Mouse (Mus musculus) common myeloid progenitor, adult 5-6 weeks (primary cell): ENCODE measurements around the gene Fas. TPM values are rescaled to one million over a fixed set of nuclear protein-coding genes. Genes with fewer than 3 reads are reported as not detected.
A peak's percentile ranks its signal among the peaks of the same experiment; 100 is the strongest.

Experiments
- ATAC-seq: replicated peaks from 2 replicates; pipeline ENCODE4 v1.8.0; 2016; ENCODE audit warnings: low read depth, mild to moderate bottlenecking, moderate TSS enrichment, inconsistent platforms; ENCODE audit not compliant: poor library complexity, severe bottlenecking
- total RNA-seq: library from RNA; stranded (forward); fragments of 200-1000, 187-1606 nt; gene quantifications from 2 replicates; pipeline ENCODE4 v1.2.3, GENCODE M21; 2017

The Fas gene
- total RNA-seq, 1 experiment from 2014 or later = 0.73 TPM

- ATAC-seq = no peak
These were observed 12.4 kb upstream of the Fas start for GRCm38 (mm10) chr19:34278078-34278477.

- ATAC-seq = no peak
These were observed 6.9 kb upstream of the Fas start for GRCm38 (mm10) chr19:34283614-34284013.

GRCm38 (mm10) chr19:34284383-34284782, 6.1 kb upstream of the Fas start:
- peak; percentile 58; the same call in 1 of the 2 replicates for ATAC-seq

- no peak for ATAC-seq
These were observed 5.6 kb upstream of the Fas start for GRCm38 (mm10) chr19:34284826-34285225.

GRCm38 (mm10) chr19:34287221-34287620, 3.2 kb upstream of the Fas start:
- no peak for ATAC-seq

GRCm38 (mm10) chr19:34287656-34288415, 2.6 kb upstream of the Fas start:
- no peak for ATAC-seq

- no peak for ATAC-seq
These were observed 1.8 kb upstream of the Fas start for GRCm38 (mm10) chr19:34288696-34289095.

GRCm38 (mm10) chr19:34290872-34291341, 441 bp downstream of the Fas start:
- ATAC-seq = no peak; the same call in 1 of the 2 replicates

GRCm38 (mm10) chr19:34291379-34291778, 913 bp downstream of the Fas start:
- no peak for ATAC-seq

GRCm38 (mm10) chr19:34291956-34292355, 1.5 kb downstream of the Fas start:
- no peak for ATAC-seq

GRCm38 (mm10) chr19:34292701-34293100, 2.2 kb downstream of the Fas start:
- ATAC-seq = no peak

GRCm38 (mm10) chr19:34293376-34293947, 3.0 kb downstream of the Fas start:
- no peak for ATAC-seq

GRCm38 (mm10) chr19:34295442-34295841, 5.0 kb downstream of the Fas start:
- ATAC-seq = no peak

- ATAC-seq = no peak
These were observed 8.1 kb downstream of the Fas start for GRCm38 (mm10) chr19:34298531-34298930.

- no peak for ATAC-seq
These were observed 8.8 kb downstream of the Fas start for GRCm38 (mm10) chr19:34299229-34299628.

GRCm38 (mm10) chr19:34300430-34300829, 10.0 kb downstream of the Fas start:
- ATAC-seq = no peak

GRCm38 (mm10) chr19:34304917-34305316, 14.5 kb downstream of the Fas start:
- no peak for ATAC-seq

GRCm38 (mm10) chr19:34306794-34307193, 16.3 kb downstream of the Fas start:
- no peak for ATAC-seq

- ATAC-seq = no peak
These were observed 21.8 kb downstream of the Fas start for GRCm38 (mm10) chr19:34312151-34312728.

GRCm38 (mm10) chr19:34328051-34328450, 37.6 kb downstream of the Fas start:
- ATAC-seq = no peak

- ATAC-seq = peak; percentile 89
These were observed 43.8 kb downstream of the Fas start for GRCm38 (mm10) chr19:34334300-34334699.
